Mouse (Mus musculus) urinary bladder, adult 2 months (tissue): Measurements from ENCODE around the gene Defa37. TPM values are rescaled to one million over a fixed set of nuclear protein-coding genes. Genes with fewer than 3 reads are reported as not detected.
"Not testable (repeated sequence)": the region's sequence is repeated elsewhere in the genome, so short reads cannot be mapped to it uniquely, and the experiment has no call there.

Experiments
- DNase-seq: peaks from one replicate; pipeline ENCODE4 v3.0.0; 2022; ENCODE audit warnings: low spot score
- polyA plus RNA-seq: library from polyadenylated mRNA; depleted of rRNA; stranded (reverse); fragments of >200 nt; gene quantifications from 2 replicates; pipeline ENCODE4 v1.2.3, GENCODE M21; 2012; rRNA removed

Defa37 gene
- polyA plus RNA-seq = not detected in 2 replicates

DNA sequence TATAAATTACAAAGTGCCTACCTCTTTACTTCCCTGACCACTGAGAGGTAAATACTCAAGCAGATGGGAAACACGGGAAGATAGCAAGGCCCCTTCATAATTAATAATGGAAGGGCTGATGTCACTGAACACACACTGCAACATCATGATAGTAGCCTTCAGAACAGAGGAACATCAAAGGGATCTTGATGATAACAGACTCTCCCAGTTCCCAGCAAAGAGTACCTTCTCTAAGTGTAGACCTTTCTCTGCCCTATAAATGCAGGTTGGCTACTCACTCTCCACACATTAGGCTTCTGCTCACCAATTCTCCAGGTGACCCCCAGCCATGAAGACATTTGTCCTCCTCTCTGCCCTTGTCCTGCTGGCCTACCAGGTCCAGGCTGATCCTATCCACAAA lies at the start of gene Defa37:
Gene Defa37 (plus strand): TSS at position 301 of the 400 bp plus-strand sequence.
- DNase-seq = not testable (repeated sequence)

DNA sequence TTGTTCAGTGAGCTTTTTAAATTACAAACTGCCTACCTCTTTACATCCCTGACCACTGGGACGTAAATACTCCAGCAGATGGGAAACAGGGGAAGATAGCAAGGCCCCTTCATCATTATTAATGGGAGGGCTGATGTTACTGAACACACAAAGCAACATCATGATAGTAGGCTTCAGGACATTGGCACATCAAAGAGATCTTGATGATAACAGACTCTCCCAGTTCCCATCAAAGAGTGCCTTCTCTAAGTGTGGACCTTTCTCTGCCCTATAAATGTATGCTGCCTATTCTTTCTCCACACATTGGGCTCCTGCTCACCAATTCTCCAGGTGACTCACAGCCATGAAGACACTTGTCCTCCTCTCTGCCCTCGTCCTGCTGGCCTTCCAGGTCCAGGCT lies 36.5 kb upstream of the Defa37 start, which contains the start of gene Defa32:
Gene Defa32 (plus strand): TSS at position 301 of the 400 bp plus-strand sequence.
- not testable (repeated sequence) for DNase-seq

DNA sequence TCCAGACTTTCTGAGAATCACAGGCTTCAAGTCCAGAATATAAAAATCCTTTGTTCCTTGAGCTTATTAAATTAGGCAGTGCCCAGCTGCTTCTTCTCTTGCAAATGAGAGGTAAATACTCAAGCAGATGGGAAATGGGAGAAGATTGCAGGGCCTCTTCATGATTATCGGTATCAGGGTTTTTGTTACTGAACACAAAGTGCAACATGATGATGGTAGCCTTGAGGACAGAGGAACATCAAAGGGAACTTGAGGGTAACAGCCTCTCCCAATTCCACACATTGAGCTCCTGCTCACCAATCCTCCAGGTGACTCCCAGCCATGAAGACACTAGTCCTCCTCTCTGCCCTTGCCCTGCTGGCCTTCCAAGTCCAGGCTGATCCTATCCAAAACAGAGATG lies 17.5 kb downstream of the Defa37 start, which contains the start of gene Defa28:
Gene Defa28 (plus strand): TSS at position 301 of the 400 bp plus-strand sequence.
- DNase-seq = not testable (repeated sequence)

DNA sequence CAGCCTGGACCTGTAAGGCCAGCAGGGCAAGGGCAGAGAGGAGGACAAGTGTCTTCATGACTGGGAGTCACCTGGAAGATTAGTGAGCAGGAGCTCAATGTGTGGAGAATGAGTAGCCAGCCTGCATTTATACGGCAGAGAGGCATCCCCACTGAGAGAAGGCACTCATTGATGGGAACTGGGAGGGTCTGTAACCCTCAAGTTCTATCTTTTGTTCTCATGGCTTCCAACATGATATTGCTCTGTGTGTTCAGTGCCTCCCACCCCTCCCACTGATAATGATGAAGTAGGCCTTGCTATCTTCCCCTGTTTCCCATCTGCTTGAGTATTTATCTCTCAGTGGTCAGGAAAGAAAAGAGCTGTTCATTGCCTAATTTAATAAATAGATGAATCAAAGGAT lies 29.2 kb downstream of the Defa37 start, which contains the start of gene Gm7861:
Gene Gm7861 (minus strand): TSS at position 101 of the 400 bp plus-strand sequence.
- not testable (repeated sequence) for DNase-seq

Other genes with a start within 250 kb of the Defa37 start
- not detected in 2 replicates for gene Defa27, start 249.8 kb upstream of the Defa37 start, polyA plus RNA-seq
- gene Defa29, start 238.4 kb upstream of the Defa37 start, polyA plus RNA-seq = not detected in 2 replicates
- gene Defa2, start 186.9 kb upstream of the Defa37 start, polyA plus RNA-seq = not detected in 2 replicates
- gene Defa33, start 173.6 kb upstream of the Defa37 start, polyA plus RNA-seq = not detected in 2 replicates
- not detected in 2 replicates for gene Defa36, start 138.0 kb upstream of the Defa37 start, polyA plus RNA-seq
- not detected in 2 replicates for gene Gm7849, start 108.8 kb upstream of the Defa37 start, polyA plus RNA-seq
- gene Defa20, start 56.1 kb upstream of the Defa37 start, polyA plus RNA-seq = not detected in 2 replicates
- gene Defa32, start 36.4 kb upstream of the Defa37 start, polyA plus RNA-seq = not detected in 2 replicates
- gene Defa28, start 17.6 kb downstream of the Defa37 start, polyA plus RNA-seq = not detected in 2 replicates
- not detected in 2 replicates for gene Gm7861, start 29.1 kb downstream of the Defa37 start, polyA plus RNA-seq
- gene Defa26, start 52.8 kb downstream of the Defa37 start, polyA plus RNA-seq = not detected in 2 replicates
- gene Defa17, start 90.4 kb downstream of the Defa37 start, polyA plus RNA-seq = not detected in 2 replicates
- not detected in 2 replicates for gene Defa34, start 100.4 kb downstream of the Defa37 start, polyA plus RNA-seq
- not detected in 2 replicates for gene AY761184, start 138.3 kb downstream of the Defa37 start, polyA plus RNA-seq
- not detected in 2 replicates for gene Defa24, start 169.1 kb downstream of the Defa37 start, polyA plus RNA-seq